Mouse (Mus musculus) cortical plate, adult 2 months (tissue): ENCODE data around the gene Ren1. TPM values are rescaled to one million over a fixed set of nuclear protein-coding genes. Genes with fewer than 3 reads are reported as not detected.

ENCODE experiments used
- H3K27ac ChIP-seq: fragments of 200-500 bp; 2 replicates; pipeline ENCODE4 v1.5.1; 2012; ENCODE audit warnings: low read length, control low read depth, inconsistent platforms; ENCODE audit not compliant: insufficient read depth
- H3K4me1 ChIP-seq: fragments of 200-500 bp; 2 replicates; pipeline ENCODE4 v1.6.1; 2011; ENCODE audit warnings: low read length; ENCODE audit not compliant: control insufficient read depth, insufficient read depth
- H3K4me3 ChIP-seq: fragments of 200-500 bp; 2 replicates; pipeline ENCODE4 v1.5.1; 2011; ENCODE audit warnings: mild to moderate bottlenecking, low read length, control low read depth; ENCODE audit not compliant: insufficient read depth
- CTCF ChIP-seq: fragments of 200-500 bp; IDR thresholded peaks from 2 replicates; pipeline ENCODE4 v1.5.1; 2011; ENCODE audit warnings: mild to moderate bottlenecking, control low read depth, low read length; ENCODE audit not compliant: insufficient read depth; ENCODE audit errors: extremely low read depth
- POLR2A ChIP-seq: fragments of 200-500 bp; IDR thresholded peaks from 2 replicates; pipeline ENCODE4 v1.6.1; 2011; ENCODE audit warnings: mild to moderate bottlenecking, low read length, control low read depth; ENCODE audit not compliant: insufficient read depth; ENCODE audit errors: extremely low read depth
- polyA plus RNA-seq: library from polyadenylated mRNA; depleted of rRNA; stranded (reverse); fragments of >200 nt; gene quantifications from 2 replicates; pipeline ENCODE4 v1.2.3, GENCODE M21; 2012

The Ren1 gene
- polyA plus RNA-seq, 1 experiment, result 0.06 TPM

- Histone ChIP-seq H3K4me1 (no peaks in the 10 kb centered on the region), H3K27ac (no peak overlapping the region), H3K4me3 (no peak overlapping the region)
- no peak for TF ChIP-seq CTCF
- TF ChIP-seq POLR2A, result no peak
Observed at GRCm38 (mm10) chr1:133382552-133383155, 32.3 kb downstream of the Ren1 start.

DNA sequence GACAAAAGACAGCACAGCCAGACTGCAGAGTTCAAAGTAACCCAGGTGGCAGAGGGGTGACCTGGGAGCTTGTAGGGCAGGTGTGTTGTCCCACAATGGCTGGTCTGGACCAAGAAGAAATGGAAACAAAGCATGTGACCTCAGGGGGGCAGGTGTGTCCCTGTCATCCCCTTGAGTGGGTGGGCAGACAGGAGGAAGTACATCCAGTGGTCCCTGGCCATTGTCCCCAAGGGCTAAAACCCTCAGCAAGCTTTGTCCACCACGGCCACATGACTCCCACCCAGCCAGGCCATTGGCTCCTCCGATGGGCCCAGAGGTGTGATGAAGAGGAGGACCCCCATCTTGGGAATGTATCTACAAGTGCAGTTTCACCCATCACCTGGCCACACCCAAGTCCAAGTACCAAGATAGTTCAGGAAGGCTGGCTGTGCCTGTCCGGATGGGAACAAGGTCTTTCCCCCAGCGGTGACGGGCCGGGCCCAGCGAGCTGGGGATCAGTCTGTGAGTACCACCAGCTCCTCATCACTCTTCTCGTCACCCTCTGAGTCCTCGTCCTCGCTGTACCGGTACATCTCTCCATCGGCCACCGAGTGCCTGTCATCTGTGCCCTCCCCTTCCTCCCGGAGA, 33.0 kb downstream of the Ren1 start:
- Histone ChIP-seq H3K27ac (no peak overlapping the region), H3K4me3 (no peak overlapping the region), H3K4me1 (no peaks in the 10 kb centered on the region; the same call in 1 of the 2 replicates)
- no peak for TF ChIP-seq CTCF
- no peak for TF ChIP-seq POLR2A

DNA sequence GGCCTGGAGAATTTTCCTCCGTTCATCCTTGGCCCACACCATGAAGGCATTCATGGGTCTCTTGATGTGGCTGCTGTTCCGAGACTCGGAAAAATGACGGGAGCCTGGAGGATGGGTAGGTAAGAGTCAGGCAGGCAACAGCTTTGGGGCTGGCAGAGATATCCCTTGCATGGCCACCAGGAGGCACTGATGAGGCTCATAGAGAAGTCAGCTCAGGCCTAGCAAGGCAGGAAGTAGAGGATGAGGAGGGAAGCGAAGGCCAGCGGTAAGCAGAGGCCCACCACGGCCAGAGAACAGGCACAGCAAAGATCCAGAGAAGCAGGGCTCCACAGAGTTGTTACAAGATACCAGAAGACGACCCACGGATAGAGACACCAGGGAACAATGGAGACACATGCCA, 35.2 kb downstream of the Ren1 start:
- H3K4me3 ChIP-seq, result no peak overlapping the region
- no peaks in the 10 kb centered on the region; the same call in 1 of the 2 replicates for H3K4me1 ChIP-seq
- no peak for TF ChIP-seq POLR2A
- TF ChIP-seq CTCF, result peak; percentile 79
- H3K27ac ChIP-seq, result no peak overlapping the region

DNA sequence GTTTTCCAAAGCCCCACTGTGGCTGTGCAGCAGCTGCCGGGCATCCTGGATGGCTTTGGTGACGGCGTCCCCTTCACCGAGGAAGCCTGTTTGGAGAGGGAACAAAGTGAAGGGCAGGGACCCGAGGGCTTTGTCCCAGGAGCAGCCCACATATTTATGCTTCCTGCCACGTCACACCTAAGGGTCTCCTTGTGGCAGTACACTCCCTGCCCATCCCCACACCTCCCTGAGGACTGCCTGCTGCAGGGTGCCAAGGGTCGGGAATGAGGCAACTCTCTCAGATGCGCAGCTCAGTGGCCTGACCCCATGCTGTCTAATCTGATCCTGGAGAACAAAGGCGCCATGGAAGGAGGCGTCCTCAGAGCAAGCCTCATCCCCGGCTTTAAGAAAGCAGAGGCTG, 35.9 kb downstream of the Ren1 start:
- H3K4me1 ChIP-seq, result no peaks in the 10 kb centered on the region; the same call in 1 of the 2 replicates
- TF ChIP-seq CTCF (no peak), POLR2A (no peak)
- no peak overlapping the region for H3K27ac ChIP-seq
- no peak overlapping the region for H3K4me3 ChIP-seq

- TF ChIP-seq CTCF (no peak), POLR2A (no peak)
- Histone ChIP-seq H3K27ac (no peak overlapping the region), H3K4me3 (no peak overlapping the region), H3K4me1 (no peaks in the 10 kb centered on the region; the same call in 1 of the 2 replicates)
Observed at GRCm38 (mm10) chr1:133387539-133388268, 37.4 kb downstream of the Ren1 start.

- H3K27ac ChIP-seq, result no peak overlapping the region
- TF ChIP-seq CTCF (no peak), POLR2A (no peak)
- peaks cover 2% of the 10 kb centered on the region for H3K4me1 ChIP-seq
- no peak overlapping the region for H3K4me3 ChIP-seq
Observed at GRCm38 (mm10) chr1:133394702-133395101, 44.4 kb downstream of the Ren1 start.

DNA sequence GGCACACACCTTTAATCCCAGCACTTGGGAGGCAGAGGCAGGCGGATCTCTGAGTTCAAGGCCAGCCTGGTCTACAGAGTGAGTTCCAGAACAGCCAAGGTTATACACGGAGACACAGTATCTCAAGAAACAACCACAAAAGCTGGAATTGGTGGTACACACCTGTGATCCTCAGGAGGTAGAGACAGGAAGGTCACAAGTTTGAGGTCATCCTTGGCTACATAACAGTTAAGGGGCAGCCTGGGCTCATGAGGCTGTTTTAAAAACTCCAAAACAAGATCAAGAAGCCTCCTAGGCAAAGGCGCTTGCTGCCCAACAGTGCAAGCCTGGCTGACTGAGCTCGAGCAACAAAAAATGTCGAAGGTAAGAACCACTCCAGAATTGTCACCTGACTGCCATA, 46.4 kb downstream of the Ren1 start:
- no peak overlapping the region for H3K4me3 ChIP-seq
- TF ChIP-seq POLR2A (no peak), CTCF (no peak)
- no peak overlapping the region for H3K27ac ChIP-seq
- peaks cover 2% of the 10 kb centered on the region for H3K4me1 ChIP-seq

DNA sequence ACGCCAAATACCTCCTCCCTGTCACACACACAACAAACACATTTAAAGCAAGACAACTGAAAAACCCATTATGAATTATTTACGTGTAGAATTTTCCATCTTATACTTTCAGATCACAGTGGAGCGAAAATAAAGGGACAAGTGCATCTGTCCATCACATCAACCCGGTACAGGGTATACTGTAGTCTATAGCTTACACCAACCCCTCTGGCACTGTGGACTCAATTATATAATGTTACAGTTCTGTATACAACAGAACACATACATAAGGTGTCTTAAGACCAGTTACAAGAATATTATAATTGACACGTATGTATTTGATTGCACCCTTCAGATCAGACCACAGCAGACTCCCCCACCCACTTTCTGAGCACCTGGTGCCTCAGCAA, 46.8 kb downstream of the Ren1 start:
- no peak overlapping the region for H3K4me3 ChIP-seq
- H3K27ac ChIP-seq, result peak overlapping the region; percentile 12; the same call in 1 of the 2 replicates
- TF ChIP-seq POLR2A (no peak), CTCF (no peak)
- H3K4me1 ChIP-seq, result peaks cover 2% of the 10 kb centered on the region

DNA sequence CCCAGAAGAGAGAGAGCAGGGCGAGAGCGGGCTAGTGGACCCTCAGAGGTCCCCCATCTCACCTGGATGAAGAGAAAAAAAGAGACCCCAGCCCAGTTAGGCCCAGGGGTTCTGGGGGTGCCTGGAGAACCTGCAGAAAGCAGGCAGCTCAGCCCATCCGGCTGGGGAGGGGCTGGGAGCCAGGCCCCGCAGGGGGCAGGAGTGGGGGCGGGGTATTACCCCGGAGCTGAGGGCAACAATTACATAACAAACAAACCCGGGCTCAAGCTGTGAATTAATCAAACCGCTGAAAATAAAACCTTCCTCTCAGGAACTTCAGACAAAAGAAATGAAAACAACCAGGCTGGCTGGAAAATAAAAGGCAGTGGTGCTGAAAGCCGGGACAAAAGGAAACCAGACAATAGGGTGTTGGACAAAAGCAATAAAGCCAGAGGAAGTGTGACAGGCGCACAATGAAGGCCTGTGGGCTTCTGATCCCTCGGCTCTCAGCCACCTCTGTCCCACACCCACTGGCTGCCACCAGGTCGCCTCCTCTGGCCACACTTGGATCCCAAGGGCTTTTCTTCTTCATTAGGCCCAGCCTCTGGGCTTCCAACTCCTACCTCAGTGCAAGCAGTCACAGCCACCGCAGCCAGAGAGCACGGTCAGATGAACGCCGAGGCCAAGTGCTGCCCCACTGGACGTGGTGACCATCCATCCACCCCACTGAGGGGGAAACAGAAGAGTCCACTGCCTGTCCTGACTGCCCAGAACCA, 47.4 kb downstream of the Ren1 start:
- no peak for TF ChIP-seq CTCF
- no peak for TF ChIP-seq POLR2A
- Histone ChIP-seq H3K4me1 (peaks cover 2% of the 10 kb centered on the region), H3K27ac (peak overlapping the region; percentile 74), H3K4me3 (no peak overlapping the region)
